Mouse (Mus musculus): ENCODE measurements around the gene Gm20388.

- TF ChIP-seq POLR2A (IDR thresholded peaks at IDR 0.05; ENCODE audit: low read depth, low read length) (no peak), CTCF (conservative IDR thresholded peaks at IDR 0.05; ENCODE audit: insufficient read depth, insufficient read length, low read depth, low read length) (no peak)
Measured at GRCm38 (mm10) chr8:120937474-120937873, 1026.8 kb downstream of the Gm20388 start.

Data from kidney, adult 2 months (tissue).